Mouse (Mus musculus) kidney, postnatal 0 days (tissue): ENCODE results near the gene Prdm11. TPM values are rescaled to one million over a fixed set of nuclear protein-coding genes. Genes with fewer than 3 reads are reported as not detected.

ENCODE experiments used
- ATAC-seq: fragments of 200-750 bp; cut with Nextera tagmentation; replicated peaks from 2 replicates; pipeline ENCODE4 v1.8.0; 2017; ENCODE audit warnings: low read depth, moderate number of reproducible peaks, moderate TSS enrichment, moderate library complexity; ENCODE audit not compliant: low FRiP score
- DNase-seq: peaks from one replicate; pipeline ENCODE4 v3.0.0-alpha.2; 2016; ENCODE audit warnings: low spot score
- H3K27ac ChIP-seq: fragments of 300-500 bp; sonication (generic); 2 replicates; pipeline ENCODE4 v1.5.1; 2014; ENCODE audit warnings: mild to moderate bottlenecking
- H3K27me3 ChIP-seq: fragments of 300-500 bp; sonication (generic); 2 replicates; pipeline ENCODE4 v1.6.1; 2014; ENCODE audit warnings: low read length, mixed read lengths; ENCODE audit not compliant: insufficient read depth
- H3K36me3 ChIP-seq: fragments of 300-500 bp; sonication (generic); 2 replicates; pipeline ENCODE4 v1.6.1; 2014; ENCODE audit warnings: low read length, mixed read lengths; ENCODE audit not compliant: insufficient read depth
- H3K4me1 ChIP-seq: fragments of 300-500 bp; sonication (generic); replicated peaks from 2 replicates; pipeline ENCODE4 v1.6.1; 2014; ENCODE audit warnings: antibody characterized with exemption, low read length, mixed read lengths; ENCODE audit not compliant: insufficient read depth
- H3K4me2 ChIP-seq: fragments of 300-500 bp; sonication (generic); 2 replicates; pipeline ENCODE4 v1.6.1; 2014; ENCODE audit warnings: mild to moderate bottlenecking, low read length, moderate library complexity, mixed read lengths
- H3K4me3 ChIP-seq: fragments of 300-500 bp; sonication (generic); replicated peaks from 2 replicates; pipeline ENCODE4 v1.5.1; 2014; ENCODE audit warnings: low read depth, low read length
- H3K9ac ChIP-seq: fragments of 300-500 bp; sonication (generic); 2 replicates; pipeline ENCODE4 v1.6.1; 2014; ENCODE audit warnings: low read depth, low read length
- H3K9me3 ChIP-seq: fragments of 300-500 bp; sonication (generic); replicated peaks from 2 replicates; pipeline ENCODE4 v1.6.1; 2016; ENCODE audit warnings: low read length, inconsistent platforms, mixed read lengths
- CTCF ChIP-seq: IDR thresholded peaks from 2 replicates; pipeline ENCODE4 v1.5.1; 2016; ENCODE audit warnings: antibody characterized with exemption, low read depth, mild to moderate bottlenecking, moderate library complexity
- WGBS: fragments of 180-500 bp; shearing (Covaris S2); extraction: QIAGEN DNeasy Blood & Tissue Kit; methylation state at CpG from one replicate; pipeline ENCODE4 v1.1.7; 2014; 5-methylcytosine and 5-hydroxymethylcytosine counted together
- polyA plus RNA-seq: library from polyadenylated mRNA; unstranded; fragments of >200 nt; fragmentation: Nextera tagmentation; extraction: Ambion mirVana; gene quantifications from 2 replicates; pipeline ENCODE4 v1.2.1, GENCODE M21; 2015

Gene Prdm11
- polyA plus RNA-seq, 1 experiment from 2014 or later, result 4.9 TPM

DNA sequence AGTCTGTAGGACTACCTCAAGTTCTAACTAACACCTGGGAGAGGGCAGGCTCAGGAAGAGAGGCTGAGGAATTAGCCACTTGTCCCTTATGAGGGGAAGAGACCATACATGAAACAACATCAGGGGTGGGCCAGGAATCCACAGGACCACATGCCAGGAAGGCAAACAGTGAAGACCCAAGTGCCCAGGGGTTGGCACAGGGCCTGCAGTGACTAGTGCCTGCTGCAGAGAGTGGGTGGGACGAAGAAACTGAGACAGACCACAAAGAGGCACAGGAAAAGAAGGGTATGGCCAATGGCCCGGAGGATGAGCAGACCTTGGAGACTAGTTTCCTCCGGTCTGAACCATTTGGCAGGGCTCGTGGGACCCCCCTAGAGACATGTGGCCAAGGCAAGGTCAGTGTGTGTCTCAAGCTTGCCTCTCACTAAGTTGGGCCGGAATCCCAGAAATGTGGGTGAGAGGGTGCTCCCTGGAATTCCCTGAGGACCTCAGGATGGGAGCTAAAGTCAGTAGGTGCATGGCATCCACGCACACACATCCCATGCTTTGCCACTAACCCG is 1.6 kb upstream of the Prdm11 start:
- H3K36me3 ChIP-seq, result no peaks in the 10 kb centered on the region
- ATAC-seq, result no peak
- H3K27ac ChIP-seq, result no peak overlapping the region
- H3K4me3 ChIP-seq, result no peak overlapping the region
- no peaks in the 10 kb centered on the region for H3K27me3 ChIP-seq
- H3K9me3 ChIP-seq, result no peaks in the 10 kb centered on the region
- H3K9ac ChIP-seq, result no peak overlapping the region
- peaks cover 17% of the 10 kb centered on the region; the same call in 1 of the 2 replicates for H3K4me1 ChIP-seq
- H3K4me2 ChIP-seq, result no peak overlapping the region
- no peak for DNase-seq
- 84% methylated on average over 7 of the region's 7 CpGs for WGBS
- no peak for TF ChIP-seq CTCF

GRCm38 (mm10) chr2:93047036-93047435 is 1.1 kb upstream of the Prdm11 start:
- DNase-seq (no peak), ATAC-seq (no peak)
- H3K9ac ChIP-seq, result no peak overlapping the region
- WGBS, result 43% methylated on average over 6 of the region's 6 CpGs
- H3K4me2 ChIP-seq, result peak overlapping the region; percentile 87
- no peak overlapping the region for H3K4me3 ChIP-seq
- H3K4me1 ChIP-seq, result peaks cover 17% of the 10 kb centered on the region; the same call in 1 of the 2 replicates
- H3K27ac ChIP-seq, result no peak overlapping the region
- no peaks in the 10 kb centered on the region for H3K36me3 ChIP-seq
- no peaks in the 10 kb centered on the region for H3K9me3 ChIP-seq
- TF ChIP-seq CTCF, result no peak
- no peaks in the 10 kb centered on the region for H3K27me3 ChIP-seq

DNA sequence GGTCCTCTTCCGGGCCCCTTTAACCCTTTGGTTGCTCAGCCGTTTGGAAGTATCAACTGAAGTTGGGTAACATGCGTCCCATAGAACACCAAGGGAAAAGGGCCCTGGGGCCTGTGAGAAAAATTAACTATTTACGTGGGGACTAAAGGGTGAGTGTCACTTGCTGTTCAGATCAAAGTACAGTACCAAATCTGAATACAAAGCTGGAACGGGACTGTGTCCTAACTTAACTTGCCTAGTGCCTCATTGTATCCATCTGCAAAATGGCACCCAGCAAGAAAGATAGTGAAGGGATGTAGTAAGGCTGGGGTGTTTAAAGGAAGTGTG is 505 bp upstream of the Prdm11 start:
- peak overlapping the region; percentile 88 for H3K4me3 ChIP-seq
- 10% methylated on average over 5 of the region's 5 CpGs for whole genome bisulfite sequencing
- H3K36me3 ChIP-seq, result no peaks in the 10 kb centered on the region
- DNase-seq (no peak), ATAC-seq (no peak)
- peak overlapping the region; percentile 99 for H3K9ac ChIP-seq
- H3K27ac ChIP-seq, result peak overlapping the region; percentile 99
- H3K4me1 ChIP-seq, result peaks cover 19% of the 10 kb centered on the region
- H3K27me3 ChIP-seq, result no peaks in the 10 kb centered on the region
- H3K9me3 ChIP-seq, result no peaks in the 10 kb centered on the region
- H3K4me2 ChIP-seq, result peak overlapping the region; percentile 87
- TF ChIP-seq CTCF, result no peak

DNA sequence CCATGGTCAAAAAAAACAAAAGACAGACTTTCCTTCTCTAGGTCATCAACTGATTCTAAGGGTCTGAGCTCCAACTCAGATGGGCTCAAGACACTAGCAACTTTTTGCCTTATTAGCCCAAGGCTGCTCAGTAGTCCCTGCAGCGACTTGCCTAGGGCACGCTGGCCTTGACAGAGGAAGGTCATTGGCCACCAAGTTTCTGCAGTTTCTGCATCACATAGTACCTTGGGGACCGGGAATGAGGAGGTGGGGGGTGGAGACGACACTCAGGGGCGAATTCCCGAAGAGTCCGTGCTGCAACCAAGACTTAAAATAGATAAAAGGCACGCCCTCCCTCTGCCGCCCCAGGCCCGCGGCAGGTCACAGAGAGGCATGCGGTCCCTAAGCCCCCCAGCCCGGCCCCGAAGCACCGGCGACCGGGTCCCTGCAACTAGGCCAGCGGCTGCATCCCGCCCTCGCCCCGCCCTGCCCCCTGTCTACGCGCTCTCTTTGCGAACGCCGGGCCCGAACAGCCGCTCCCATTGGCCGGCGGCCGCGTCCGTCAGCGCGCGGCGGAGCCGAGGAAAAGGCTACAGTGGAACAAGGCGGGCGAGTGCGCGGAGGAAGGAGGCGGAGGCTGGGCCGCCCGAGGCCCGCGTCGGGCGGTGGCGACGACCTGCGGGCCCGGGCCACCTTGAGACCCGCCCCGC is 694 bp downstream of the Prdm11 start:
- peak overlapping the region; percentile 87 for H3K4me2 ChIP-seq
- no peaks in the 10 kb centered on the region for H3K27me3 ChIP-seq
- peak overlapping the region; percentile 99 for H3K27ac ChIP-seq
- H3K4me1 ChIP-seq, result peaks cover 30% of the 10 kb centered on the region
- peak; percentile 95 for ATAC-seq
- H3K9ac ChIP-seq, result peak overlapping the region; percentile 99
- peak; percentile 95 for DNase-seq
- peak; percentile 34; the same call in 1 of the 2 replicates for TF ChIP-seq CTCF
- no peaks in the 10 kb centered on the region for H3K36me3 ChIP-seq
- H3K4me3 ChIP-seq, result peak overlapping the region; percentile 88
- no peaks in the 10 kb centered on the region for H3K9me3 ChIP-seq
- under 1% methylated on average over 49 of the region's 55 CpGs for WGBS

DNA sequence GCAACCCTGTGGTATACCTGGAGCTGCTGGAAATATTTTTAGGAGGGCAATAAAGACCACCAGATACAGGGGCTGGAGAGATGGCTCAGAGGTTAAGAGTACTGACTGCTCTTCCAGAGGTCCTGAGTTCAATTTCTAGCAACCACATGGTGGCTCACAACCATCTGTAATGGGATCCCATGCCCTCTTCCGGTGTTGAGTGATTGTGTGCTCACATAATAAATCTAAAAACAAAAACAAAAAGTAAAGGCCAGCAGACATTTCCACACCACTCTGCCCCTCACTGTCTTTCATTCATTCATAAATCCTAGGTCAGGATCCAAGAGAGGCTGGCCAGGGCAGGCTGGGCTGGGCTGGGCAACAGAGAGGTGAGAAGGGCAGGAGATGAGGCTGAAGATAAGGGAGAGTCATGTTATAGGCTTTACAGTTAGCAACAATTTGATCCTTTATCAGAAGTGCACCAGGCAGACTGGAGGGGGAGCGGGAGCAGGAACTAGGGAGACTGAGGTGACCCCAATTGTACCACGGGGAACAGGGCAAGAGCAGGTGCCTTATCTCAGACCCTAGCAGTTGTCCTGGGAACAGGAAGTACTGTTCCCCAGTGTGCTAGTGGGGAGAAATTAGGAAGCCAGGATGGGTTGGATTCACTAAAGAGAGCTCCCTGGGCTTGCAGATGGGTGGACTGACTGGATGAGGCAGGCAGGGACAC is 2.4 kb downstream of the Prdm11 start:
- no peak overlapping the region for H3K4me3 ChIP-seq
- H3K9ac ChIP-seq, result no peak overlapping the region
- WGBS, result 59% methylated on average over 3 of the region's 3 CpGs
- no peak for ATAC-seq
- DNase-seq, result no peak
- TF ChIP-seq CTCF, result no peak
- H3K4me2 ChIP-seq, result peak overlapping the region; percentile 87; the same call in 1 of the 2 replicates
- H3K36me3 ChIP-seq, result no peaks in the 10 kb centered on the region
- H3K27me3 ChIP-seq, result no peaks in the 10 kb centered on the region
- no peaks in the 10 kb centered on the region for H3K9me3 ChIP-seq
- H3K4me1 ChIP-seq, result peaks cover 30% of the 10 kb centered on the region
- H3K27ac ChIP-seq, result no peak overlapping the region

GRCm38 (mm10) chr2:93041470-93041869 is 4.5 kb downstream of the Prdm11 start:
- no peak for ATAC-seq
- H3K36me3 ChIP-seq, result no peaks in the 10 kb centered on the region
- peak; percentile 37 for DNase-seq
- 23% methylated on average over 6 of the region's 6 CpGs for WGBS
- H3K4me3 ChIP-seq, result no peak overlapping the region
- peak overlapping the region; percentile 60; the same call in 1 of the 2 replicates for H3K27ac ChIP-seq
- H3K9me3 ChIP-seq, result no peaks in the 10 kb centered on the region
- no peak for TF ChIP-seq CTCF
- H3K9ac ChIP-seq, result no peak overlapping the region
- H3K4me1 ChIP-seq, result peaks cover 29% of the 10 kb centered on the region
- H3K27me3 ChIP-seq, result no peaks in the 10 kb centered on the region
- H3K4me2 ChIP-seq, result no peak overlapping the region
